Mouse (Mus musculus): Measurements from ENCODE around the gene Ykt6.
"Not testable (repeated sequence)": the region's sequence is repeated elsewhere in the genome, so short reads cannot be mapped to it uniquely, and the experiment has no call there.

DNA sequence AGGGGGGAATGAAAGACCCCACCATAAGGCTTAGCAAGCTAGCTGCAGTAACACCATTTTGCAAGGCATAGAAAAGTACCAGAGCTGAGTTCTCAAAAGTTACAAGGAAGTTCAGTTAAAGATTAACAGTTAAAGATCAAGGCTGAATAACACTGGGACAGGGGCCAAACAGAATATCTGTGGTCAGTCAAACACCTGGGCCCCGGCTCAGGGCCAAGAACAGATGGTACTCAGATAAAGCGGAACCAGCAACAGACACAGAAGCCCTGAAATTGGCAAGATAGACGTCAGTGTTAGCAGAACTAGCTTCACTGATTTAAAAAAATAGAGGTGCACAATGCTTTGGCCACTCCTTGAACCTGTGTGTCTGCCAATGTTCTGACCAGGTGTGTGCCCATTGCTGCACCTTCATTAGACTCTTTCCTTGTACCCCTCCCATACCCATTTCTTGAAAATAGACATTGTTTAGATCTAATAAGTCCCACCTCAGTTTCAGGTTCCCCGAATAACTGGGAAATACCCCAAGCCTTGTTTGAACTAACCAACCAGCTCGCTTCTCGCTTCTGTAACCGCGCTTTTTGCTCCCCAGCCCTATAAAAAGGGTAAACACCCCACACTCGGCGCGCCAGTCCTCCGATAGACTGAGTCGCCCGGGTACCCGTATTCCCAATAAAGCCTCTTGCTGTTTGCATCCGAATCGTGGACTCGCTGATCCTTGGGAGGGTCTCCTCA lies 55.4 kb downstream of the Ykt6 start:
- TF ChIP-seq CTCF (IDR thresholded peaks at IDR 0.05; ENCODE audit: control insufficient read depth, insufficient read depth, insufficient read length); MYOG (IDR thresholded peaks at IDR 0.05; ENCODE audit: control insufficient read depth, extremely low read depth, insufficient read length); USF1 (IDR thresholded peaks at IDR 0.05; ENCODE audit: low read depth): not testable (repeated sequence)

All from C2C12 (cell line).